Mouse (Mus musculus): ENCODE measurements around the gene Cyp2d11.

GRCm38 (mm10) chr15:82353745-82354113 is 40.1 kb downstream of the Cyp2d11 start:
- TF ChIP-seq TAL1 (IDR thresholded peaks at IDR 0.05; ENCODE audit: low read length) (no peak), GATA1 (IDR thresholded peaks at IDR 0.05; ENCODE audit: low read length) (no peak)
